Mouse (Mus musculus) neural tube, embryonic 10.5 days (tissue): ENCODE measurements around the gene Rpgrip1l.

Experiments
- DNase-seq: peaks from one replicate; pipeline ENCODE4 v3.0.0-alpha.2; 2017; ENCODE audit warnings: low spot score; ENCODE audit errors: extremely low spot score

Gene Rpgrip1l

DNA sequence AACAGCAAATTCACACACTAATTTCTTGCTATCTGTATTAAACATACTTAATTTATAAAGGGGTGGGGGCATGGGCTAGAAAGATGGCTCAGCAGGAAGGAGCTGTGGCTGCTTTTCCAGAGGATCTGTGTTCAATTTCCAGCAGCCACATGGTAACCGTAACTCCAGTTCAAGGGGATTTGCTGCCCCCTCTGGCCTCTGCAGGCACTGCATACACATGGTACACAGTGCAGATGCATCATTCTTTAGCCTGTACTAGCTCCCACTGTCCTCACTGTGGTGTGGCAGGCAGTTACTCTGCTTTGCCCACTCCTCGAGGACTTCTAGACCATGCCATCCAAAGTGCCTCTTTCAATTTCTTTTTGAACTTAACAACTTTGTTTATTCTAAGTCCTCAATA lies 36.7 kb downstream of the Rpgrip1l start:
- no peak for DNase-seq

DNA sequence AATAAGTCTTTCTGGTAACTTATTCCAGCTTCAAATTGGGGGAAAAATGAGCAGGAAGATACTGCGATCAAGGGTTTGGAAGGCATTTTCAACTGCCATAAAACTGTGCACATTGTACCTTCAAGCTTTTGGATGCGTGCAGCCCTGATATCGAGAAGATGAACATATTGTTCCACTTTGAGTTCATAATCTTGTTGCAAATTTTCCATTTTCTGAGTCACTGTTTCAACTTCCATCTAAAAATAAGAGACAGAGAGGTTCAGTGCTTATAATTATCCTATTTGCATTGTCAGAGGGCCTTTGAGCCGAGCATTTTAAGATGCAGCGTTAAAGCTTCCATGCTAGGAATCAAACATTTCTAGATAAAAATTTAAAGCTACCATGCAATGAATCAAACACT lies 39.6 kb downstream of the Rpgrip1l start:
- DNase-seq, result no peak

GRCm38 (mm10) chr8:91269374-91269958 lies 43.6 kb downstream of the Rpgrip1l start:
- no peak for DNase-seq

- DNase-seq, result no peak
These were observed 48.5 kb downstream of the Rpgrip1l start for GRCm38 (mm10) chr8:91264564-91264963.

DNA sequence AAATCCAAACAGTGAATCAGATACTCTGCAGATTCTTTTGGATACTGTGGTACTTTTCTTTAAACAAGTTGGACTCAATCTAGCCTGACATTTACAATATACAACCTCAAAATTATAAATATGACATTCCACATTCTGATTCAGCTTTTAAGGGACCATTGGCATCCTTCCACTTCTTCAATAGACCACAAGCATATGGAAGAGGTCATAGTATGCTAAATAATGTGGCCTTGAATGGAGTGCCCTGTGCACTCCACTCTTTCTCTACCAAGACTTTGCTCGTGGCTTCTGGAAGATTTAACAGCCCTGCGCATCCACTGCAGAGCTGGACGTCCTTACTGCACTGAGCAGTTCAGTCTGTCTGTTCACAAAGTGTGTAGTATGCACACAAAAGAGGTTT lies 49.1 kb downstream of the Rpgrip1l start:
- no peak for DNase-seq

DNA sequence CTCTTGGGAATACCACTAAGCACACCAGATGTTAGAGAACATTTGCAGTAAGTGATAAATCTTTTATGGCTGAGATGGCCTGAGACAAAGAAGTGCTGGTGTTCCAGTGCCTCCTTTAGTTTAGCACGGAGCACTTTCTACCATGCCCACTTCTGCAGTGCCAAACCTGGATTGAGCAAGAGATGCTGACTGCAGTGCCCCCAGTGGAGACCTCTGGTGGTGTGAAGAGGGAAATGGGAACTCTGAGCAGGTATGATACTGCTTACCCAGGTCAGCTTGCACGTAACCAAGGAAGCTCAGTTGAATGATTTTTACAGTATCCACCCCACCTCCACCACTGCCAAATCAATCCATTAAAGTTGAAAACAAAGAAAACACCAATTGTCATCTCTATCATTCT lies 51.5 kb downstream of the Rpgrip1l start:
- DNase-seq, result no peak

- DNase-seq, result no peak
These were observed 62.1 kb downstream of the Rpgrip1l start for GRCm38 (mm10) chr8:91250966-91251365.

GRCm38 (mm10) chr8:91249758-91250466 lies 63.1 kb downstream of the Rpgrip1l start:
- no peak for DNase-seq

DNA sequence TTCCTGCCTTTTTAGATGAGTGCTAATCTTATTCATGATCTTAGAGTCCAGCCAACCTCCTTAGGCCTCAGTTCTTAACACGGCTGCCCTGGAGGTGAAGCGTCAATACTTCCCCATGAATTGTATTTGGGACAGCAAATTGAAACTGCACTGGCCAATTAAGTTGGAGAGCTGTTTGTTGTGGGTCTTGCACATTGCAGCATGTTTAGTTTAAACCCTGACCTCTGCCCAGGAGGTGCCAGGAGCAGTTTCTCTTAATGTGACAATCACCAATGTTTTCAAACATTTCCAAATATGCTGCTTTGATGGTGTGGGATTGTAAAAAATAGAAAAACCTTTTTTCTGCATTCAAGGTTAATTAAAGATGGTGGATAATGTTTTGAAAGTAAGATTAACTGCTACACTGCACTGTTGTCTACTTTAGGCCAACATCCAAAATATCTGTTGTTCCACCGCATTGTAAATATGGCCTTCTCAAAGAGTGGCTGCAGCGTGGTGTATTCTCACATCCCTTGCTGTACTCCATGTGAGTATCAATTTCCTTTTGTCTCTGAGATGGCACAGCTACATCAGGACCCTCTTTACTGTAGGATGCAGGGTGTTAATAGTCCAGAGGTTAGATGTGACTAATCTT lies 67.1 kb downstream of the Rpgrip1l start:
- no peak for DNase-seq

GRCm38 (mm10) chr8:91242721-91243120 lies 70.3 kb downstream of the Rpgrip1l start:
- DNase-seq, result no peak

GRCm38 (mm10) chr8:91241873-91242519 lies 71.1 kb downstream of the Rpgrip1l start:
- DNase-seq, result no peak

GRCm38 (mm10) chr8:91241371-91241770 lies 71.7 kb downstream of the Rpgrip1l start:
- DNase-seq, result no peak

DNA sequence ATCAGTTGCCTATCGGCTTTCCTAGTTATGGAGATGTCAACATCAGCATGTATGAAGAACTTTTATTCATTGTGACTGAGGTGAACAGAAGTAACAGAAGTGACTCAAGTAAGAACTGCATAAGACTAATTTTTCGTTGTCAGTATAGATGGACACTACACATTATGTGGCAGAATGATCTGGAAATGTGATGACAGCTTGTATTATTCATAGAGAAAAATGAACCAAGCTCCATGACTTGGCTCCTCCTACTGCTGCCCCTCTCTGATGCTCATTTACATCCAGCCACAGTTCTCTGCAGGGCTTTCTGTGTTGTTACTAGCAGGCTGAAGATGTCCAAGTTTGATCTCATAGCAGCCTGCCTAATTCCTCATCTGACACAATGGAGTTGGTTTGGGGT lies 75.9 kb downstream of the Rpgrip1l start:
- no peak for DNase-seq

- no peak for DNase-seq
These were observed 79.0 kb downstream of the Rpgrip1l start for GRCm38 (mm10) chr8:91234097-91234496.

DNA sequence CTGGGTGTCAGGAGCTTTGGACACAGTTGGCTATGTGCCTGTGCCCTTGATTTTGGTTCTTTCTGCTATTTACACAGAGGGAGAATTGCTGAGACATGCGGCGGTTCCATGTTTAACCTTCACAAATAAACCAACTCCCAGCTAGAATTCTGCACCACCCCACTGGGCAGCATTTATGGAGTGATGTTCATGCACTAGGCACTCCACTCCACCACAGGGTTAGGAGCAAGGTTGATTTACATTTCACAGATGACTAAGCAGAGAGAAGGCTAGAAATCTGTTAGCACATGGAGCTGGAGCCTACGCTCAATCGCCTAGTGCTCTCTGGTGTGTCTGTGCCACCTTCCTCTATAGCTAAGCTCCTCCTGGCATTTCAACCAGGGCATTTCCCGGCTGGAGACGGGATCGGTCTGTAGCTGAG lies 85.6 kb downstream of the Rpgrip1l start:
- DNase-seq, result no peak

- DNase-seq, result no peak
These were observed 88.8 kb downstream of the Rpgrip1l start for GRCm38 (mm10) chr8:91224227-91224626.

DNA sequence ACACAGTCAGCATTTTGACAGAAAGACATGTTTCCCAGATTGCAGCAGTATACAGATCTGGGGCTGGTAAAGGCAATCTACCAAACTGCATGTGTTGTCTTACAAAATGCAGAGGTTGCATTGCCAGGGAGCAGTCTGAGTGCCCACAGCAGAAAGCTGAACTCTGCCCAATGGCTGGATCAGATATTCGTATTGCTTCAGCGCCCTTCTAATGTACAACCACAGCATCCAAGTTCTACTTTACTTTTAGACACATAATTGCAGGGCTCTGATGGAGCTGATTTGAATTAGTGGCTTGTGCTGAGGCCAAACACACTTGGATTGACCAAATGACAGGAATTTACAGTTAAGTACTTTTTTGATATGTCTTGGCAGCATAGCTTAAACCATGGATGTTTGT lies 91.2 kb downstream of the Rpgrip1l start:
- no peak for DNase-seq

DNA sequence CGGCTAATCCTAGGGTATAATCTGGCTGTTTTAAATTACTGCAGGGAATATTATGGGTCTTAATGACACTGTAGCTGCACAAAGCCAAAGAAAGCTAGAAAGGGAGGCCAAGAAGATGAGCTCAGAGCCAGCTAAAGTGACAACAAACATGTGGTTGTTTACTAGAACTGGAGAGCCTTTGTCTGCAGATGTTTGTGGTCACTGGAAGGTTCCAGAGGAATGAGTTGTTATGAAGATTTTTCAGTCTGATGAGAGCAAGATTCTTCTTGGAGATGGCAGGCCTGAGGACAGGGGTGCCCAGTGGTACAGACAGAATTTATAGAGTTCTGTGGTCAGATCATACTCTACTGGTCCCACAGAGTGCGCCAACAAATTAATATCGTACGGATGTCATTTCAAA lies 94.8 kb downstream of the Rpgrip1l start:
- no peak for DNase-seq

DNA sequence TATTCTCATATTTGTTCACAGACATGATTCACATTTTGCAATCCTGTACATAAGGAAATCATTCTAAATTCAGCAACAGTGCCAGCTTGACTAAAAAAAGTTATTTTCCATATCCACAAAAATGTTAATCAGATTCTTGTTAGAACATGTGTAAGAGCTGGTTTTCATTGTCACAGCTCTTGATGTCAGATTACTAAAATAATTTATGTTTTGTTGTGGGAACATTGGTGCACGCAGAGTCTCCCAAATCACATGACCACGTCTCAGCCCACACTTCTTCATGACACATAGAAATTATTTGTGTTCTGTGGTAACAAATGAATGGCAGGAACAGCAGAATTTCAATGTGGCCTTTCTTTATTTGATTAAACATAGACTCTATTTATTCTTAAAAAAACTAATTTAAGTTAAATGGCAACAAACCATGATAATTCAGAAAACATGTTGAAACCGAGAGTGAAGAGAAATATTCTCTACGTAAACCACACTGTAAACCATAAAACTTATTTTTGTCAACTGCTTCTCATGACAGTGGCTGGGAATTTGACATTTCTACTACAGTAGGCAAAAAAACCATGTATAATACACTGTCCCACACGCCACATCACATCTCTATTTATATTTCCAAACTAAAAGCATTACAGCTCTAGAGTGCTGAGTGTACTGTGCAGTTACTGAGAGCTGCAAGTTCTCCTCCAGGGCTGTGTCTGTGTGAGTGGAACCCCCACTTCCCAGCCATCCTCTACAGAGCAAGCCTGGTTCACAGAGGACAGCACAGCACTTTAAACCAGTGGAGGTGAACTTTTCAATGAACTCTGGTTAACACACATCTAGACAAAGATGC lies 95.8 kb downstream of the Rpgrip1l start:
- no peak for DNase-seq

- DNase-seq, result no peak
These were observed 98.8 kb downstream of the Rpgrip1l start for GRCm38 (mm10) chr8:91214287-91214686.

- DNase-seq, result no peak
These were observed 100.1 kb downstream of the Rpgrip1l start for GRCm38 (mm10) chr8:91212948-91213347.
